Mouse (Mus musculus): ENCODE results near the gene Gnptab.
A peak's percentile ranks its signal among the peaks of the same experiment; 100 is the strongest.
"Not testable (repeated sequence)": the region's sequence is repeated elsewhere in the genome, so short reads cannot be mapped to it uniquely, and the experiment has no call there.

The Gnptab gene

DNA sequence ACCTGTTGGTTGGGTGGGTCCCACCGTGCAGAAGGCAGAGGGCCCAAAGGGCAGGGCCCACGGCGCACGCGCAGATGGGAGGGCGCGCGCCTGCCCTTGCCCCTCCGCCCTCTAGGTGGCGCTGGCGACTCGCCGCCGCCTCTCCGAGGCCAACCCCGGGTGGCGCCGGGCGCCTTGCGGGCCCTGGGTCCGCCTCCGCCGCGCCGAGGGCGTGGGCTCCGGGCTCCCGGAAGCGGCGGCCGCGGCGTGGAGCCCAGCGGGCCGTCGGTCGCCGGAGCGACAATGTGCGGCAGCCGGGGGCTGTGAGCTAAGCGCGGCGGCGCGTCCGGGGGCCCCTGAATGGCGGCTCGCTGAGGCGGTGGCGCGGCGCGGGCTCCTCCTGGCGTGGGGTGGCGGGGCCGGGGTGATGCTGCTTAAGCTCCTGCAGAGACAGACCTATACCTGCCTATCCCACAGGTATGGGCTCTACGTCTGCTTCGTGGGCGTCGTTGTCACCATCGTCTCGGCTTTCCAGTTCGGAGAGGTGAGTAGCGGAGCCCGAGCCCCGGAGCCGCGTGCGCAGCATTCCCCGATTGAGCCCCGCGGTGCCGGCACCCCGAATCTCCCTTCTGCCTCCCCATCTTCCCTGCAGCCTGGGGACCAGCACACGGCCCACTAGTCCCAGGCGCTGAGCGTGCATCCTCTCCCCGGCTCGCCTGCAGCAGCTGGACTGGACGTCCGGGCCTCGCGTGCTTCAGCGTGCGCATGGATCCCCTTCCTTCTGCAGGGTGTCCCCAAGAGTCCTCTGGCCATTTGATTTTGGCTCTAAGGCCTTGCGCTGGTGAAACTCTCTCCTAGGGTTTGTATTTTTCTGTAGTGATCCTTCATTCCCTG, at the start of gene Gnptab, which contains the start of gene Dram1:
Gene Gnptab (plus strand): TSS at position 120 of the 873 bp plus-strand sequence.
Gene Dram1 (minus strand): TSS at position 68 of the 873 bp plus-strand sequence.
- DNase-seq (ENCODE audit: low read depth, low spot score): peak; percentile 68

- no peak for DNase-seq (ENCODE audit: low read depth, low spot score)
These were observed 48.2 kb upstream of the Gnptab start for GRCm38 (mm10) chr10:88330695-88331094.

GRCm38 (mm10) chr10:88340660-88341059, 38.3 kb upstream of the Gnptab start:
- no peak for DNase-seq (ENCODE audit: low read depth, low spot score)

GRCm38 (mm10) chr10:88341368-88341767, 37.6 kb upstream of the Gnptab start:
- no peak for DNase-seq (ENCODE audit: low read depth, low spot score)

DNA sequence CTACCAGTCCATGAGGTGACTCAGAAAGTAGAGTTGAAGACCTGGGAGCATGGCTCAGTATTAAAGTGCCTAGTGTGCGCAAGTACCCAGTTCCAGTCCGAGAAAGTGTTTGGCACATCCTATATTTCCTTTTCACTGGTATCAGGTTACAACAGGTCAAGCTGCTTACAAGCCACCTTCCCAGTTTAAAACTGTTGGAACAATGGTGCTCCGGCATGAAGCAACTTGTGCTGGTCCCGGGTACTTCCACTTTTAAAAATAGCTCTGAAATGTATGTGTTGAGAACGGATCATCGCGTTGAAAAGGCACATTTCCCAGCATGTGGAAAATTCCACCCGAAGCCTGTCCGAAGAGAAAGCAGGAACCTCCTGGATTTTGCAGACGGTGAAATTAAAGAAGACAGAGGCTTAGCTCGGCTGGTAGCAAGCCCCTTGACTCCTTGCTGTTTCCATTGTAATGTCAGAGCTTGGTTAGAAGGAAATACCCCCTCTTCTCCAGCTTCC, 33.0 kb upstream of the Gnptab start:
- no peak for DNase-seq (ENCODE audit: low read depth, low spot score)

- DNase-seq (ENCODE audit: low read depth, low spot score): no peak
These were observed 32.3 kb upstream of the Gnptab start for GRCm38 (mm10) chr10:88346454-88347245.

DNA sequence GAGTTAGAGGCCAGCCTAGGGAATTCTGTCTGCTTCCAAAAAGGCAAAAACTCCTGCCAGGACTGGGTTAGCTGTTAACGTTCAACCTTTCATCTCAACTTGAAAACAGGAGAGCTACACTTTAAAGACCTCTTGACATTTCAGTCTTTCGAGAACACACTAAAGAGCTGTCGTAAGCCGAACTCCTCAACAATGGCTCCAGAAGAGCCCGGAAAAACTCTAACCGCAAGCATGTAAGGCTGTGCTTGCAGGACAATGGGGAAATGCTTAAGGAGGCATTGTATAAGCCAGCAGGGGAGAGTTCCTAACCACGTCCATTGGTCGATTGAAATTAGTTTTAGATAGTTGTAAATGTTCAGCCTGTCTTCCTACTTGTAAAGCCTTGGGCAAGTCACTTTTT, 29.1 kb upstream of the Gnptab start:
- no peak for DNase-seq (ENCODE audit: low read depth, low spot score)

DNA sequence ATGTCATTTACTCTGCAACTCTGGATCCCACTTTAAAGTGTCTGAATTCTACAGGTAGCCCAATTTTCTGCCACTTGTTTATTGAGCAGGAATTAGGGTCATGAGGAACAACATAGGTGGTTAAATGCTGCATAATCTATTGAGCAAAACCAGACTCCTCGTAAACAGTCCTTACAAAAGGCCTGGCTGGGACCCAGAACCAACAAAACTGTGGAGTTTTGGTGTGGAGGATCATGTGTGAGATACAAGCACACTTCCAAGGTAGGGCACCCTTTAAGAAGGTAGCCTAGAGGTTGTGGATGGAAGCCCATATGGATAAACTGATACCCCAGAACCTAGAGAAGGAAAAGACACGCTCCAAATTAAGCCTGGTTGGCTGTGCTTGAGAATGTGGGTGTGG, 28.2 kb upstream of the Gnptab start:
- DNase-seq (ENCODE audit: low read depth, low spot score): no peak

DNA sequence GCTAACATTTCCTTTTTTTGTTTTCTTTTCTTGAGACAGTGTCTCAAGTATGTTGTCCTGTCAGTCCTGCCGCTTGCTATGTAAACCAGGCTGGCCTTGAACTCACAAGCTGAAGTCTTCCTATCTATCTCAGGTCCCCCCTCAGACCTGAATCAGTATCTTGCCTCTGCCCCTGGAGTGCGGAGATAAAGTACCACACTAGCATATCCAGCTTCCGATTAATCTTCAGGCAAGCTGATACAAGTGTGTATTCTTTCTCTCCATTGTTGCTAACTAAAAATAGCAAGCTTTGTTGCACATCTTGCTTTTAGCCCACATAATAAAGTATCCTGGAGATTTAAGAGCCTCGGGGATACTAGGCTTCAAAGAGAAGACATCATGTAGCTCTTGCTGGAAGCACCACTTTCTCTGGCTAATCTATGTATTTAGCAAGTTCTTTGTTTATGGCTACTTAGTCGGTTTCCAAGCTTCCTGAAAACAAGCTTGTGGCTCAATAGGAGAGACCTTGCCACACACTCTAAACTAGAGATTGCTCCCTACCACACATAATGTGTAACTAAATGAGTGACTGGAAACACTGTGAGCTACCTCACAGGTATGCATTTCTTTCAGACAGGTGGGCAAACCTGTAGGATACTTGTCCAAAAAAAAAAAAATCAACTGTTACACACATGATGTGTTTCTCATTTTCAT, 27.4 kb upstream of the Gnptab start:
- DNase-seq (ENCODE audit: low read depth, low spot score): no peak

DNA sequence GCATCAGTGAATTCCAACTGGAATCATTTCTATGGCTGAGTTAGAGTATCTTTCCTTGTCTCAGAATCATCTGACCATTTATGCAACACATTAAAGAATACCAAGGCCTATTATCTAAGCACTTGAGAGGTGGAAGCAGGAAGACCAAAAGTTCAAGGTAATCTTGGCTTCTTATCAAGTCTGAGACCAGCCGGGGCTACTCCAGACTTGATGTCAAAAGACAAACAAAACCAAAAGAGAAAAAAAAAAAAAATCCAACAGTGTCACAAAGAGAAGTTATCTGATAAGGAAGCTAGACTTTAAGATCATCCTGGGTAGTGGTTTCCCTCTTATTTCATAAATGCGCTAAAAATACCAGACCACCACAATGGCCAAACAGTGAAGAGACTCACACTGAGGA, 26.4 kb upstream of the Gnptab start:
- DNase-seq (ENCODE audit: low read depth, low spot score): no peak

DNA sequence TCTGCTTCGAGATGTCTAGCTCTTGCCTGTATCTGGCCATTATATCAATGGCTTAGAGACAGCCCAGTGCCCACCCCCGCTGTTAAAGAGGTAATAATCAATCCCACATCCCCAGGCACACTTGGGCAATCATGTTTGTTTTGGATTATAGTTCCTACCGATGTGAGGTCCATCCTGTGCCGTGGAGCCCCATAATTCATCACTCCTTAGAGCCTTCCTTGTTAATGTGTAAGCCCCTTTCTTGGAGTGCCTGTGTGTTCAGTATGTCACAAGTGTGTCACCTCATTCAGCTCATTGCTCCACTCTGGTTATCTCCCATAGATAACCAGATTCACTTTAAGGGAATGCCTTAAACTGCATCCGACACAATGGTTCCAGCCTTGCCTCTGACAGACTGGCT, 24.3 kb upstream of the Gnptab start:
- DNase-seq (ENCODE audit: low read depth, low spot score): no peak

DNA sequence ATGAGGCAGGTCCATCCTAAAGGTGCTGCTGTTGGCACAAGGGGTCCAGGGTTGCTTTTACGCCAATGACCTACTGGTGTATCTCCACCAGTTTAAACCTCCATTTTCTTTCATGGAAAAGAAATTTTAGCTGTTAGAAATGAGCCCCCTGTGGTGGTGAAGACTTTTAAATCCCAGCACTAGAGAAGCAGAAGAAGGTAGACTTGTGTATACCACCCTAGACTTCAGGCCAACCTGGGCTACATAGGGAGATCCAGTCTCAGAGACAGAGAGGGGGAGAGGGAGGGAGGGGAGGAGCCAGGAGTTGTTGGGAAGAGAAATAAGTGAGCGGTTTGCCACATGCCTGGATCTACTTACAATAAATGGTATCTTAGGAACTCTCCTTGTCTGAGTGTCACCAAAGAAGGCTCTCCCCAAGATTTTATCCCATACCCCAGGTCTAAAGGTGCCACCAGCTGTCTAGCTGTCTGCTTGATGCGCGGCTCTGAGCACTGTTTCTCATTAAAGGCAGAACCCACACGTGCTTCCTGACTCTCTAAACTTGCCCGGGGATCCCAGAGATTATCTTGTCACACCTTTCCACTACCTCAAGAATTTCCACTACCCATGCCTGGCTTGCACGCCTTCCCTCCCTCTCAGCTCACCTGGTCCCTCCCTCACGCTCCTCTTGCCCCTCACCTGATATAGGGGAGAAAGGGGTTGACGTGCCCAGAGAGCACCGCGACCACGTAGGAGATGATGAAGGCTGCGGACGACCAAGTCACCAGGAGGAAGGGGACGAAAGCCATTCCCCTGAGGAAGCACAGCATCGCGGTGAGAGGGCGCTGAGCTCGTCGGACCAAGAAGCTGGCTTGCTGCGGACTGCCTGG, 22.6 kb upstream of the Gnptab start:
- no peak for DNase-seq (ENCODE audit: low read depth, low spot score)

- no peak for DNase-seq (ENCODE audit: low read depth, low spot score)
These were observed 21.9 kb upstream of the Gnptab start for GRCm38 (mm10) chr10:88356983-88357559.

- DNase-seq (ENCODE audit: low read depth, low spot score): no peak
These were observed 16.7 kb upstream of the Gnptab start for GRCm38 (mm10) chr10:88362218-88362617.

- no peak for DNase-seq (ENCODE audit: low read depth, low spot score)
These were observed 14.7 kb upstream of the Gnptab start for GRCm38 (mm10) chr10:88364221-88364620.

DNA sequence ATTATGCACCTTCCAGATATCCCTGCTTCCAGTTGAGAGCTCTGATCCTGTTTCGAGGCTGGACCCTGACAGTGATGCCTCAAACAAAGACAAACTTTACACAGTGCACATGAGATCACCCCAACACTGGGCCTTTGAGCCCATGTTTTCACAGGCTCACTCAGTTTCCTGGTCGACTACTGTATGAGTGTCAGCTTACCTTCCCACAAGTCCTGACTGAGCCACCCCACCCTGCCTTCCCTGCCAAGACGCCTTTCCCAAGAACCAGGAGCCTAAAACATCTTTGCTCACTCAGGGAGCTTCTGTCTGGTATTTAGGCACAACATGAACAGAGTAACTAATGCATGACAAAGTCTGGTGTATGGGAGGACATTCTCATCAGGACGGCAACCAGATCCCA, 9.7 kb upstream of the Gnptab start:
- DNase-seq (ENCODE audit: low read depth, low spot score): no peak

- no peak for DNase-seq (ENCODE audit: low read depth, low spot score)
These were observed 7.1 kb upstream of the Gnptab start for GRCm38 (mm10) chr10:88371793-88372192.

- no peak for DNase-seq (ENCODE audit: low read depth, low spot score)
These were observed 6.5 kb upstream of the Gnptab start for GRCm38 (mm10) chr10:88372436-88372835.

DNA sequence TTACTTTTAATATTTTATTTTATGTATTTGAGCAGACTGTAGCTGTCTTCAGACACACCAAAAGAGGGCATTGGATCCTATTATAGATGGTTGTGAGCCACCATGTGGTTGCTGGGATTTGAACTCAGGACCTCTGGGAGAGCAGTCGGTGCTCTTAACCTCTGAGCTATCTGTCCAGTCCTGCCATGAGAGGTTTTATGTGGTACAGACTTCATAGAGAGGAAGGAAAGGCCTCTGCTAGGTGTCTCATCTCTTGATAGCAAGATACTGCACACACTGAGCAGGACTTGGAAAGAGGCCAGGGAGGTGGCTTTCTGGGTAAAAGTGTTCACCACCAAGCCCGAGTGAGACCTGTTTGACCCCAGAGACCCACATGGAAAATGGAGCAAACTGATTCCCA, 6.0 kb upstream of the Gnptab start:
- DNase-seq (ENCODE audit: low read depth, low spot score): not testable (repeated sequence)

GRCm38 (mm10) chr10:88374984-88375383, 3.9 kb upstream of the Gnptab start:
- DNase-seq (ENCODE audit: low read depth, low spot score): no peak

- peak; percentile 79 for DNase-seq (ENCODE audit: low read depth, low spot score)
These were observed 2.2 kb upstream of the Gnptab start for GRCm38 (mm10) chr10:88376770-88377169.
